Mouse (Mus musculus) lung, adult 2 months (tissue): ENCODE measurements around the gene Tsc22d3.

Source experiments
- CTCF ChIP-seq: fragments of 200-500 bp; IDR thresholded peaks from 2 replicates; pipeline ENCODE4 v1.5.1; 2011; ENCODE audit warnings: mild to moderate bottlenecking, low read length, control low read depth; ENCODE audit not compliant: insufficient read depth
- POLR2A ChIP-seq: fragments of 200-500 bp; IDR thresholded peaks from 2 replicates; pipeline ENCODE4 v1.6.1; 2011; ENCODE audit warnings: low read depth, mild to moderate bottlenecking, control low read depth, low read length, borderline replicate concordance; ENCODE audit errors: extremely low read depth

- TF ChIP-seq POLR2A (no peak), CTCF (no peak)
Measured at GRCm38 (mm10) chrX:140609938-140610337, 9.5 kb upstream of the Tsc22d3 start.
